Mouse (Mus musculus): Measurements from ENCODE around the gene Atf4. TPM values are rescaled to one million over a fixed set of nuclear protein-coding genes. Genes with fewer than 3 reads are reported as not detected.

Gene Atf4
- total and polyA plus RNA-seq, 2 experiments from 2014 or later: 104 to 157 TPM

DNA sequence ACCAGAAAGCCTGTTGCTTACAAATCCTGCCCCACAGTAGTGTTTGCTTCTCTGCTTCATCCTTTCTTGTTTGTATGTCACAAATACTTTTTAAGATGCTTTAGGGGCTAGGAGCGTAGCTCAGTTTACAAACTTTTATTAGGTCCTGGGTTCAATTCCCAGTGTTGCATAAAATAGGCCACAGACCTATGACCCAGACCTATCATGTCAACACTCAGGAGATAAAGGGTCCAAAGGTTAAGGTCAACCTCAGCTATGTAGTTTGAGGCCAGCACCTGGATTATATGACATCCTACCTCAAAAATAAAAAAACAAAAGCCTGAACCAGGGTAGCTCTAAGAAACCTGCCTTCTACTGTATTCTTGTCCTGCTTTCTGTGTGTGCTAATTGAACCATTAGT, 6.4 kb upstream of the Atf4 start:
- Histone ChIP-seq H3K4me2 (ENCODE audit: low read depth, low read length) (no peak overlapping the region), H3K36me3 (ENCODE audit: insufficient read depth, low read length) (peaks cover 41% of the 10 kb centered on the region), H3K4me1 (ENCODE audit: insufficient read depth, low read length) (no peaks in the 10 kb centered on the region), H3K27ac (no peak overlapping the region), H3K4me3 (ENCODE audit: low read length) (no peak overlapping the region), H3K9ac (replicated peaks; ENCODE audit: low read length) (no peak overlapping the region), H3K27me3 (ENCODE audit: insufficient read depth, low read length) (no peaks in the 10 kb centered on the region), H3K9me3 (ENCODE audit: low read length) (no peaks in the 10 kb centered on the region)
- WGBS: 100% methylated on average over 1 of the region's 1 CpGs
- ATAC-seq (no peak), DNase-seq (ENCODE audit: low spot score) (no peak)
- no peak for TF ChIP-seq CTCF (IDR thresholded peaks at IDR 0.05; ENCODE audit: low read depth)

DNA sequence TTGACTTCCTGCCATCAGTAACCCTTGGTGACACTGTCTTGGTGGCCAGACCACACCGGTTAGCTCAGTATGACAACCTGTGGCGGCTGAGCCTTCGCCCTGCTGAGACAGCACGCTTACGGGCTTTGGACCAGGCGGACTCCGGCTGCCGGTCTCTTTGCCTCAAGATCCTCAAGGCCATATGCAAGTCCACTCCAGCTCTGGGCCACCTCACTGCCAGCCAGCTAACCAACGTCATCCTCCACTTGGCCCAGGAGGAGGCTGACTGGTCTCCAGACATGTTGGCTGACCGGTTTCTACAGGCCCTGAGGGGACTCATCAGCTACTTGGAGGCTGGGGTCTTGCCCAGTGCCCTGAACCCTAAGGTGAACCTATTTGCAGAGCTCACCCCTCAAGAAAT, 5.3 kb upstream of the Atf4 start:
- H3K36me3 ChIP-seq (ENCODE audit: insufficient read depth, low read length): peaks cover 41% of the 10 kb centered on the region

DNA sequence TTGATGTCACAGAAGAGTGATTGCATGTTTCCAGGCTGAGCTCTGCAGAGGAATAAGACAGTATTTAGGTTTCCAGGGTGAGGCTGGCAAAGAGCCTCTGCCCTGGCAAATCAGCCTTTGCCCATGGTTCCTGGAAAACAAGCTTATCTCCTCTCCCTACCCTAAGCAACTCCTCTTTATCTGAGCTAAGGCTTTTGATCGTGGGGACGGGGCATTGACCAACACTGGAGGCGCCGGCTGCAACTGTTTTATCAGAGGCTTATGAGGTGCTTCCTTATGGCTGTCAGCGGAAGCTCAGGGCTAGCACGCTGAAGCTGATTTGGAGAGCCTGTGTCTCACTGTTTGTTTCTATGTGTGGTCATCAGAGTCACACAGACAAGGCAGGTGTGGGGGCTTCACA, 4.4 kb upstream of the Atf4 start:
- no peaks in the 10 kb centered on the region for H3K9me3 ChIP-seq (ENCODE audit: low read length)
- no peak overlapping the region for H3K4me3 ChIP-seq (ENCODE audit: low read length)
- H3K4me1 ChIP-seq (ENCODE audit: insufficient read depth, low read length): peaks cover 5% of the 10 kb centered on the region; the same call in 1 of the 2 replicates
- TF ChIP-seq CTCF (IDR thresholded peaks at IDR 0.05; ENCODE audit: low read depth): no peak
- H3K9ac ChIP-seq (replicated peaks; ENCODE audit: low read length): no peak overlapping the region
- peaks cover 41% of the 10 kb centered on the region for H3K36me3 ChIP-seq (ENCODE audit: insufficient read depth, low read length)
- no peak overlapping the region for H3K4me2 ChIP-seq (ENCODE audit: low read depth, low read length)
- no peak overlapping the region for H3K27ac ChIP-seq
- no peaks in the 10 kb centered on the region for H3K27me3 ChIP-seq (ENCODE audit: insufficient read depth, low read length)
- WGBS: 96% methylated on average over 6 of the region's 6 CpGs
- ATAC-seq: no peak
- DNase-seq (ENCODE audit: low spot score): no peak

More for the DNA sequence above, 5.3 kb upstream of the Atf4 start:
- TF ChIP-seq CTCF (IDR thresholded peaks at IDR 0.05; ENCODE audit: low read depth): no peak
- DNase-seq (ENCODE audit: low spot score) (no peak), ATAC-seq (no peak)
- no peaks in the 10 kb centered on the region for H3K27me3 ChIP-seq (ENCODE audit: insufficient read depth, low read length)
- no peak overlapping the region for H3K4me3 ChIP-seq (ENCODE audit: low read length)
- H3K27ac ChIP-seq: no peak overlapping the region
- no peak overlapping the region for H3K9ac ChIP-seq (replicated peaks; ENCODE audit: low read length)
- H3K4me2 ChIP-seq (ENCODE audit: low read depth, low read length): no peak overlapping the region
- WGBS: 96% methylated on average over 10 of the region's 10 CpGs
- H3K9me3 ChIP-seq (ENCODE audit: low read length): no peaks in the 10 kb centered on the region
- H3K4me1 ChIP-seq (ENCODE audit: insufficient read depth, low read length): peaks cover 5% of the 10 kb centered on the region; the same call in 1 of the 2 replicates

DNA sequence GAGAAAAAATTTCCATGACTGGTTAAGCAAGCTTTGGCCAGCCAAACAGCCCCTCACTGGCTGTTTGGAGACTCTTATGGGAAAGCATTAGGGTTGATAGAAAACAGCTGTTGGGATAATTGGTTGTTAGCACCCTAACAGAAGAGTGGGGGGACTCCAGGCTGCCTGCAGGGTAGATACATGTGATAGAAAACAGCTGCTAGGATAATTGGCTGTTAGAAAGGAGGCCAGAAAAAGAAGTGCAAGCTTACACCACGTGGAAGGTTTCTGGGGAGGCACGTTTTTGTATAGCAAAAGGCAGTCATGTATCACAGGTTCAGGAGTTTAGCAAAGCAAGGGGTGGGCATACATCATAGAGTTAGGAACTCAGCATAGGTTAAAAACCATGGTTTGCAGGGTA, 1.5 kb upstream of the Atf4 start:
- Histone ChIP-seq H3K36me3 (ENCODE audit: insufficient read depth, low read length) (peaks cover 47% of the 10 kb centered on the region), H3K9me3 (ENCODE audit: low read length) (no peaks in the 10 kb centered on the region), H3K4me3 (ENCODE audit: low read length) (no peak overlapping the region), H3K4me1 (ENCODE audit: insufficient read depth, low read length) (peaks cover 18% of the 10 kb centered on the region; the same call in 1 of the 2 replicates), H3K9ac (replicated peaks; ENCODE audit: low read length) (no peak overlapping the region), H3K27ac (peak overlapping the region; percentile 98; the same call in 1 of the 2 replicates), H3K4me2 (ENCODE audit: low read depth, low read length) (no peak overlapping the region), H3K27me3 (ENCODE audit: insufficient read depth, low read length) (no peaks in the 10 kb centered on the region)
- DNase-seq (ENCODE audit: low spot score) (no peak), ATAC-seq (no peak)
- WGBS: 50% methylated on average over 2 of the region's 2 CpGs
- no peak for TF ChIP-seq CTCF (IDR thresholded peaks at IDR 0.05; ENCODE audit: low read depth)

DNA sequence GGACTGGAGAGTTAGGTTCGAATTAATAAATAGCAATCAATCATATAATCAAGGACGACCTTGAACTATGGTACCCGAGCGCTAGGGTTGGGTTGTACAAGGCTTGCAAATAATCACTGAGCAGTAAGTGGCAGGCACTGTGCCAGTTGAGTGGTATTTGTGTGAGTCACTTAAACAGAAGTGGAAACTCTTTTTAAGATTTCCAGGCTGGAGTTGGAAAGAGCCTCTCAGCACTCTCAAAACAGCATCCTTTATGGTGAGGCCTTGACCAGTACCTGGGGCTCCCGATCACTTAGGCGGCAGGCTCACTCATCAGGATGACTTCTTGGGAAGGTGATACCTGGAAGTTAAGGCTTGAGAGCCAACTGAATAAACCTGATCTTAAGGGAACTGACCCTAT, 777 bp upstream of the Atf4 start:
- Histone ChIP-seq H3K9me3 (ENCODE audit: low read length) (no peaks in the 10 kb centered on the region), H3K4me2 (ENCODE audit: low read depth, low read length) (peak overlapping the region; percentile 99), H3K4me1 (ENCODE audit: insufficient read depth, low read length) (peaks cover 18% of the 10 kb centered on the region; the same call in 1 of the 2 replicates), H3K36me3 (ENCODE audit: insufficient read depth, low read length) (peaks cover 43% of the 10 kb centered on the region), H3K9ac (replicated peaks; ENCODE audit: low read length) (peak overlapping the region; percentile 98), H3K4me3 (ENCODE audit: low read length) (peak overlapping the region; percentile 79), H3K27me3 (ENCODE audit: insufficient read depth, low read length) (no peaks in the 10 kb centered on the region), H3K27ac (peak overlapping the region; percentile 98)
- no peak for TF ChIP-seq CTCF (IDR thresholded peaks at IDR 0.05; ENCODE audit: low read depth)
- DNase-seq (ENCODE audit: low spot score) (no peak), ATAC-seq (no peak)
- 58% methylated on average over 6 of the region's 6 CpGs for WGBS

DNA sequence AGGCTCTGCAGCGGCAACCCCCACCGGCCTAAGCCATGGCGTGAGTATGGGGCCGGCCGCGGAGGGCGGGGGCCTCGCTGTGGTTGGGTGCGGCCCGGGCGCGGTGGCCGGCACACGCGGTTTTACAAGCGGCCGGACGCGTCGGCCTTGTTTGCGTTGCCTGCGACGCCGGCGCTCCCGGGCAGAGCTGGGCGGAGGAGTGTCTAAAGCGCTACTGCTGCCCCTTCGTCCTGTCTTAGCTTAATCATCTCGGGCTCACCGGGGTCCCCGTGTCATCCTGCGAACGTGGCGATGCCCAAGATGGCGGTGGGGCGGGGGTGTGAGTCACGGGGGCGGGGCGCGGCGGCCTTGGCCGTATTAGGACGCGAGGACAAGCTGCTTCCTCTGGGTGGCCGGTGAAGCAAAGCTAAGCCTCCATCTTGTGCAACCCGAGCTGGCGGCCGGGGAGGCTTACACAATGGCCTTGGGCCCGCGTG, 700 bp downstream of the Atf4 start:
- Histone ChIP-seq H3K27me3 (ENCODE audit: insufficient read depth, low read length) (no peaks in the 10 kb centered on the region), H3K9me3 (ENCODE audit: low read length) (no peaks in the 10 kb centered on the region), H3K27ac (peak overlapping the region; percentile 98), H3K4me3 (ENCODE audit: low read length) (peak overlapping the region; percentile 79), H3K4me2 (ENCODE audit: low read depth, low read length) (peak overlapping the region; percentile 99), H3K4me1 (ENCODE audit: insufficient read depth, low read length) (peaks cover 18% of the 10 kb centered on the region; the same call in 1 of the 2 replicates), H3K9ac (replicated peaks; ENCODE audit: low read length) (peak overlapping the region; percentile 98), H3K36me3 (ENCODE audit: insufficient read depth, low read length) (peaks cover 34% of the 10 kb centered on the region)
- WGBS: under 1% methylated on average over 47 of the region's 51 CpGs
- ATAC-seq (peak; percentile 61), DNase-seq (ENCODE audit: low spot score) (peak; percentile 92)
- TF ChIP-seq CTCF (IDR thresholded peaks at IDR 0.05; ENCODE audit: low read depth): peak; percentile 22; the same call in 1 of the 2 replicates

DNA sequence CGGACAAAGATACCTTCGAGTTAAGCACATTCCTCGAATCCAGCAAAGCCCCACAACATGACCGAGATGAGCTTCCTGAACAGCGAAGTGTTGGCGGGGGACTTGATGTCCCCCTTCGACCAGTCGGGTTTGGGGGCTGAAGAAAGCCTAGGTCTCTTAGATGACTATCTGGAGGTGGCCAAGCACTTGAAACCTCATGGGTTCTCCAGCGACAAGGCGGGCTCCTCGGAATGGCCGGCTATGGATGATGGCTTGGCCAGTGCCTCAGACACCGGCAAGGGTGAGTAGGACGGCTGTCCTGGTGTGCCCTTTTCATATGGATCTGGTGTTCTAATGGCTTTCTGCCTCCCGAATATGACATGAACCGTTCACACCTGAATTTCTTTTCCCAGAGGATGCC, 1.3 kb downstream of the Atf4 start:
- ATAC-seq (no peak), DNase-seq (ENCODE audit: low spot score) (no peak)
- Histone ChIP-seq H3K4me1 (ENCODE audit: insufficient read depth, low read length) (peaks cover 18% of the 10 kb centered on the region; the same call in 1 of the 2 replicates), H3K4me2 (ENCODE audit: low read depth, low read length) (peak overlapping the region; percentile 99), H3K9me3 (ENCODE audit: low read length) (no peaks in the 10 kb centered on the region), H3K27ac (peak overlapping the region; percentile 98), H3K9ac (replicated peaks; ENCODE audit: low read length) (peak overlapping the region; percentile 98), H3K36me3 (ENCODE audit: insufficient read depth, low read length) (peaks cover 33% of the 10 kb centered on the region), H3K27me3 (ENCODE audit: insufficient read depth, low read length) (no peaks in the 10 kb centered on the region), H3K4me3 (ENCODE audit: low read length) (peak overlapping the region; percentile 79)
- no peak for TF ChIP-seq CTCF (IDR thresholded peaks at IDR 0.05; ENCODE audit: low read depth)
- 8% methylated on average over 16 of the region's 16 CpGs for WGBS

Data from hindbrain, postnatal 0 days (tissue).